Mouse (Mus musculus): ENCODE measurements at regions not wholly inside any gene's neighbourhood (a gene's known extent, or its start where the extent isn't known, plus 50 kb on each side); places are given as distances from the start of the nearest gene placed in this dataset.

- in situ Hi-C loops (cut with MboI; ENCODE audit: low pct_ligation_motif_present, low pct_unique_long_range_greater_than_20kb, low sequenced_read_pairs): no loop called here
- no peak overlapping the region for H3K4me2 ChIP-seq (ENCODE audit: insufficient read depth, low read depth, poor library complexity, severe bottlenecking)
- dilution Hi-C loops (cut with MboI; ENCODE audit: extremely low pct_ligation_motif_present, extremely low pct_unique_long_range_greater_than_20kb, low sequenced_read_pairs): no loop called here
- H3K9ac ChIP-seq (ENCODE audit: insufficient read depth, low read depth): no peak overlapping the region
- no peak overlapping the region for H3K4me3 ChIP-seq (replicated peaks in 1 of 3; ENCODE audit: low read depth in 2 of 3, low read length in 2 of 3, poor library complexity in 1 of 3)
- no peaks in the 10 kb centered on the region for H3K79me2 ChIP-seq (replicated peaks; ENCODE audit: control insufficient read depth, extremely low read depth, insufficient read depth, poor library complexity, severe bottlenecking)
- no peak for DNase-seq (ENCODE audit: extremely low read depth)
- TF ChIP-seq UBTF (IDR thresholded peaks at IDR 0.05; ENCODE audit: low read depth, low read length): no peak
- TF ChIP-seq POLR2AphosphoS2 (IDR thresholded peaks at IDR 0.05; ENCODE audit: low read depth, low read length): no peak
- TF ChIP-seq EP300 (IDR thresholded peaks at IDR 0.05; ENCODE audit: low read length): no peak
- TF ChIP-seq E2F4 (IDR thresholded peaks at IDR 0.05; ENCODE audit: insufficient replicate concordance, low read depth, low read length): no peak
- no peaks in the 10 kb centered on the region for H3K36me3 ChIP-seq (replicated peaks in 1 of 2; ENCODE audit: control insufficient read depth in 1 of 2, insufficient read depth in 1 of 2, low read length in 1 of 2)
- H3K4me1 ChIP-seq (ENCODE audit: control insufficient read depth in 1 of 2, insufficient read depth in 2 of 2): no peaks in the 10 kb centered on the region
- no peak overlapping the region for H3K27ac ChIP-seq (ENCODE audit: insufficient read depth, low read depth)
- H3K27me3 ChIP-seq (replicated peaks): no peaks in the 10 kb centered on the region
- peaks cover 64% of the 10 kb centered on the region for H3K9me3 ChIP-seq (replicated peaks; ENCODE audit: low read length)
Measured at GRCm38 (mm10) chr13:47896646-47897045, 364.4 kb upstream of the Id4 start.

- no peak for DNase-seq (ENCODE audit: extremely low read depth)
- Histone ChIP-seq H3K27me3 (replicated peaks) (no peaks in the 10 kb centered on the region), H3K4me3 (replicated peaks in 1 of 3; ENCODE audit: low read depth in 2 of 3, low read length in 2 of 3, poor library complexity in 1 of 3) (no peak overlapping the region), H3K36me3 (replicated peaks in 1 of 2; ENCODE audit: control insufficient read depth in 1 of 2, insufficient read depth in 1 of 2, low read length in 1 of 2) (no peaks in the 10 kb centered on the region), H3K9me3 (replicated peaks; ENCODE audit: low read length) (peaks cover 62% of the 10 kb centered on the region), H3K4me2 (ENCODE audit: insufficient read depth, low read depth, poor library complexity, severe bottlenecking) (no peak overlapping the region), H3K79me2 (replicated peaks; ENCODE audit: control insufficient read depth, extremely low read depth, insufficient read depth, poor library complexity, severe bottlenecking) (no peaks in the 10 kb centered on the region; the same call in 1 of the 2 replicates), H3K4me1 (ENCODE audit: control insufficient read depth in 1 of 2, insufficient read depth in 2 of 2) (no peaks in the 10 kb centered on the region), H3K27ac (ENCODE audit: insufficient read depth, low read depth) (no peak overlapping the region), H3K9ac (ENCODE audit: insufficient read depth, low read depth) (no peak overlapping the region)
- in situ Hi-C loops (cut with MboI; ENCODE audit: low pct_ligation_motif_present, low pct_unique_long_range_greater_than_20kb, low sequenced_read_pairs) (no loop called here), dilution Hi-C loops (cut with MboI; ENCODE audit: extremely low pct_ligation_motif_present, extremely low pct_unique_long_range_greater_than_20kb, low sequenced_read_pairs) (no loop called here)
- no peak for TF ChIP-seq CHD1 (IDR thresholded peaks at IDR 0.05; ENCODE audit: low read depth, low read length)
- TF ChIP-seq MEF2A (IDR thresholded peaks at IDR 0.05; ENCODE audit: borderline replicate concordance, low read depth, low read length): no peak
- no peak for TF ChIP-seq ZC3H11A (IDR thresholded peaks at IDR 0.05; ENCODE audit: low read depth, low read length)
- TF ChIP-seq RAD21 (IDR thresholded peaks at IDR 0.05; ENCODE audit: low read depth, low read length): no peak
- no peak for TF ChIP-seq TBP (conservative IDR thresholded peaks at IDR 0.05; ENCODE audit: low read depth, low read length)
- no peak for TF ChIP-seq GABPA (IDR thresholded peaks at IDR 0.05; ENCODE audit: insufficient replicate concordance, low read depth, low read length)
- no peak for TF ChIP-seq EP300 (IDR thresholded peaks at IDR 0.05; ENCODE audit: low read length)
- TF ChIP-seq ZMIZ1 (IDR thresholded peaks at IDR 0.05; ENCODE audit: low read depth, low read length): no peak
- TF ChIP-seq NRF1 (IDR thresholded peaks at IDR 0.05; ENCODE audit: low read depth, low read length): no peak
- TF ChIP-seq ETS1 (conservative IDR thresholded peaks at IDR 0.05; ENCODE audit: low read depth, low read length): no peak
- TF ChIP-seq IRF4 (IDR thresholded peaks at IDR 0.05; ENCODE audit: low read depth, low read length): no peak
- TF ChIP-seq POLR2AphosphoS2 (IDR thresholded peaks at IDR 0.05; ENCODE audit: low read depth, low read length): no peak
Measured at GRCm38 (mm10) chr13:47909851-47910530, 351.0 kb upstream of the Id4 start.
